Mouse (Mus musculus) adrenal gland (tissue): ENCODE measurements around the gene Skp1a.

ENCODE experiments used
- intact Hi-C: fragments of 180-260 bp; cut with DNase I; formaldehyde crosslinking; loops from one replicate; pipeline ENCODE4 v1.15.1; 2025

The Skp1a gene

GRCm38 (mm10) chr11:52276961-52277391 lies 45.2 kb downstream of the Skp1a start:
- intact Hi-C loops, result no loop called here

GRCm38 (mm10) chr11:52277433-52278150 lies 45.8 kb downstream of the Skp1a start:
- intact Hi-C loops, result no loop called here

GRCm38 (mm10) chr11:52278164-52278563 lies 46.4 kb downstream of the Skp1a start:
- intact Hi-C loops, result no loop called here

- intact Hi-C loops, result no loop called here
Measured at GRCm38 (mm10) chr11:52278991-52279390, 47.2 kb downstream of the Skp1a start.

GRCm38 (mm10) chr11:52279611-52280145 lies 47.9 kb downstream of the Skp1a start:
- intact Hi-C loops, result no loop called here

GRCm38 (mm10) chr11:52280566-52281455 lies 49.0 kb downstream of the Skp1a start:
- intact Hi-C loops, result no loop called here

GRCm38 (mm10) chr11:52281568-52282328 lies 50.0 kb downstream of the Skp1a start:
- intact Hi-C loops, result no loop called here

GRCm38 (mm10) chr11:52282420-52282773 lies 50.6 kb downstream of the Skp1a start:
- intact Hi-C loops, result no loop called here

- intact Hi-C loops, result no loop called here
Measured at GRCm38 (mm10) chr11:52282774-52283595, 51.2 kb downstream of the Skp1a start, which contains the start of gene Tcf7. Tcf7 (minus strand) TSS chr11:52283014.

GRCm38 (mm10) chr11:52283596-52284571 lies 52.1 kb downstream of the Skp1a start:
- intact Hi-C loops, result no loop called here

GRCm38 (mm10) chr11:52286301-52286957 lies 54.6 kb downstream of the Skp1a start:
- intact Hi-C loops, result no loop called here

- intact Hi-C loops, result no loop called here
Measured at GRCm38 (mm10) chr11:52286958-52287305, 55.1 kb downstream of the Skp1a start.

GRCm38 (mm10) chr11:52292346-52292745 lies 60.6 kb downstream of the Skp1a start:
- intact Hi-C loops, result no loop called here

- intact Hi-C loops, result no loop called here
Measured at GRCm38 (mm10) chr11:52292894-52293293, 61.1 kb downstream of the Skp1a start.

GRCm38 (mm10) chr11:52294103-52294502 lies 62.3 kb downstream of the Skp1a start:
- intact Hi-C loops, result no loop called here
